Mouse (Mus musculus): ENCODE measurements around the gene Pcp2.

Gene Pcp2

DNA sequence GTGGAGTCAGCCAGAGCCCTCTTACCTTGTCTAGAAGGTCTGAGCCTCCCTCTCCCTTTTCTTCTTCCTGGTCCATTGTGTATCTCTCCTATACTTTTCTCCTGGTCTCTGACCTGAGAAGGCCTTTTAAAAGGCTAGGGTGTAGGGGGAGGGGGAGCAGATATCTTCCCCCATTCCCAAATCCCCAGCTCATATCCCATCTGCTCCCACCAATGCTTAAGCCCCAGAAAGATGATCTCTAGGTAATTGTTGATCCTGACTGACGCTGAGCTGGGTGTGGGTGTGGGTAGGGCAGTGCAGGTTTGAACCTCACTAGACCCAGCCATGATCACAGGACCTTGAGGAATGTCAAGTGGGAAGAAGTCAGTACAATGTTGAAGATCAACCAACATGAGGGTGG, at the start of gene Pcp2:
Gene Pcp2 (minus strand): TSS at position 101 of the 400 bp plus-strand sequence.
- DNase-seq = no peak

- no peak for DNase-seq
These were observed 49.3 kb upstream of the Pcp2 start for GRCm38 (mm10) chr8:3674671-3675070.

GRCm38 (mm10) chr8:3671980-3672491, 46.7 kb upstream of the Pcp2 start, which contains the start of gene Fcor:
Fcor (minus strand) TSS chr8:3672362.
- DNase-seq = peak; percentile 83 to 90

DNA sequence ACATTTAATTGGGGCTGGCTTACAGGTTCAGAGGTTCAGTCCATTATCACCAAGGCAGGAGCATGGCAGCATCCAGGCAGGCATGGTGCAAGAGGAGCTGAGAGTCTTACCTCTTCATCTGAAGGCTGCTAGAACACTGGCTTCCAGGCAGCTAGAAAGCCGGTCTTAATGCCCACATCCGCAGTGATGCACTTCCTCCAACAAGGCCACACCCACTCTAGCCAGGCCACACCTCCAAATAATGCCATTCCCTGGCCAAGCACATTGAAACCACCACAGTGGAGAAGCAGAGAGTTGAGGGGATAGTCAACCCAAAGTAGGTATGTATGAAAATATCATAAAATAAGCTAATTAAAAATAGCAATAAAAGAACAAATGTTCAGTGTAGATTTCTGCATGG, 45.0 kb upstream of the Pcp2 start:
- no peak for DNase-seq

GRCm38 (mm10) chr8:3665507-3665906, 40.2 kb upstream of the Pcp2 start, which contains the start of gene Mcemp1:
Mcemp1 (plus strand) TSS chr8:3665754.
- DNase-seq = no peak

DNA sequence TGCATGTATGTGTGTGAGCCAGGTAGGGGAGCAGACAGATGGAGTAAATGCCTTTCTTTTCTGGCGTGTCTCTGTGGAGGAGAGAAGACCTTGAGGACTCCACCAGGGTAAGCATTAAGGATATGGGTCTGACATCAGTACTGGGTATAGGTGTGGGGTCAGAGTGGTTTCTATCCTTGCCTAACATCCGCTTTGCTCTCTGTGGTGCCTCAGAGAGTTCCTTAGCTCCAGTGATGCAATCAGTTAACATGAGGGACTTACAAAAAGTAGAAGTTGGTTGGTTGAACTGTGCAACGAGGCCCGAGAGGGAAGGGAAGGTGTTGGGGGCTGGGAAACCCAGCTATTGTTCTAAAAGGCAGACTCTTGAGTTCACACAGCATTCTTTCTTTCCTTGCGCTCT, 39.1 kb upstream of the Pcp2 start:
- DNase-seq = no peak

GRCm38 (mm10) chr8:3660889-3661288, 35.5 kb upstream of the Pcp2 start:
- no peak for DNase-seq

DNA sequence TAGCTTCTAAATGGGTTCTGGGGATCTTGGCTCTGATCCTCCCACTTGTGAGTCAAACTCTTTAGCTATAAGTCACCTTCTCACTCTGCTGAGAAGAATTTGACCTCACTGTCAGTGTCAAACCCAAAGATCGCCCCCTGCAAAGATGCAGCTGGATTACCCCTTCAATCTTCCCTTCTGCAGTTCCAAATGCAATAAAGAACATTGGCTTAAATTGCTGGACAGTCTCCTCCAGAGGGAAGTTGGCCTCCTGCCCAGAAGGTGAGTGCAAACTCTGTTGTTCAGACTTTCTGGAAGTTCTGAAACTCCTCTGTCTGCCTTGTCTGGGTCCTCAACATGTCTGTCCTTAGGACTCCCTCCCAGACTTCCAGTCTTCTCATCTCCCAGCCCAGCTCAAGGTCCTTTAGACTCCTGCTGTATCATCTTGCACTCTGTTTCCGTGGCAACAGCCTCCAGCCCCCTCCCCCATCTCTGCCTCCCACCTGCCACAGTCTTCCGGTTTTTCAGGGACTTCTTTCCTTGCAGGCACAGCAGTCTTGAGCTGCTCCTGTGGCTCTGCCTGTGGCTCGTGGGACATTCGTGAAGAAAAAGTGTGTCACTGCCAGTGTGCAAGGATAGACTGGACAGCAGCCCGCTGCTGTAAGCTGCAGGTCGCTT, 31.5 kb upstream of the Pcp2 start:
- peak in 1 of 2 experiments; percentile 30 for DNase-seq

DNA sequence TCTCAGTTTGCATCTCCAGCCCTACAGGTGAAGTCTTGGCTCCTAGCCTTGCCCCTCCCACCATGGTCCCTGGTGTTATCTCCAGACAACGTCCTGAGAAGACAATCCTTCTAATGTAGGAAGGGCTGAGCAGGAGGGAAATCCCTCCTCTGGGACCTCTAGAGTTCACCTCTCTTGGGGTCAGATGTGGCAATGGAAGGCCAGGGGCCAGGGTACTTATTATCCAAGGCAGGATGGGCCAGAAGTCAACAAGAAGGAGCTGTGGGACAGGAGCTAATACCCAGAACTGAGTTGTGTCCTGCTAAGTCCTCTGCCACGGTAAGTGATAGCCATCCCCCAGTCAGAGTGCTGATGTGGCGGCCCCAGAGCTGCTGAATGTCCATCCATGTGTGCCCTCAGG, 30.2 kb upstream of the Pcp2 start, which contains the start of gene Retn:
Gene Retn (plus strand): TSS at position 245 of the 400 bp plus-strand sequence.
- no peak for DNase-seq

GRCm38 (mm10) chr8:3654726-3655508, 29.6 kb upstream of the Pcp2 start:
- DNase-seq = no peak

DNA sequence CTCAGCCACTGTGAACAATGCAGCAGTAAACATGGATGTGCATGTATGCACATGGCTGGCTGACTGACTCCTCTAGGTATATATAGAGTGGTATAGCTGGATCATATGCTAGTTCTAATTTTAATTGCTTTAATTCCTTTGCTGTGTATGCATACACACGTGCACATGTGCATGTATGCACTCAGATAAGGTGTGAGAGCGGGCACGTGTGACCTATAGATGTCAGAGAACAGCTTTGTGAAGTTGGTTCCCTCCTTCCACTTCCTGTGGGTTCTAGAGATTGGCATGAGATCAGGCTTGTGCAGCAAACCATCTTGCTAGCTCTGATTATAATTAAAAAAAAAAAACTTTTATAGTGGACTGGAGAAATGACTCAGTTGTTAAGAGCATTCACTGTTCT, 27.5 kb upstream of the Pcp2 start:
- DNase-seq = no peak

DNA sequence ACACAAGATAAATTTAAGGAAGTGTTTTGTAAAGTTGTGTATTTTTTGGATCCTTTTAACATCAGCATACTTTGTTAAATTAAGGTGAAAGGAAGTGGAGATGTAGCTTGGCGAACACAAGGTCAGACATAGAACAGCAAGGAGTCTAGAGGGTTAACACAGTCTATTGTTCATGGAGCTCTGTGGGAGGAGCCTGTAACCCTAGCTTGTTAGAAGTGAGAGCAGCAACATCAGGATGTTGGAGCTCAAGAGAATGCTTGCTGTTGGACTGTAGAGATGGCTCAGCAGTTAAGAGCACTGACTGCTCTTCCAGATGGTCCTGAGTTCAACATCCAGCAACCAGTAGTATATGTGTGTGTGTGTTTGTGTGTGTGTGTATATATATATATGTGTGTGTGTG, 23.6 kb upstream of the Pcp2 start:
- DNase-seq = no peak

- no peak for DNase-seq
These were observed 22.9 kb upstream of the Pcp2 start for GRCm38 (mm10) chr8:3648268-3648667.

GRCm38 (mm10) chr8:3647561-3647960, 22.2 kb upstream of the Pcp2 start:
- no peak for DNase-seq

DNA sequence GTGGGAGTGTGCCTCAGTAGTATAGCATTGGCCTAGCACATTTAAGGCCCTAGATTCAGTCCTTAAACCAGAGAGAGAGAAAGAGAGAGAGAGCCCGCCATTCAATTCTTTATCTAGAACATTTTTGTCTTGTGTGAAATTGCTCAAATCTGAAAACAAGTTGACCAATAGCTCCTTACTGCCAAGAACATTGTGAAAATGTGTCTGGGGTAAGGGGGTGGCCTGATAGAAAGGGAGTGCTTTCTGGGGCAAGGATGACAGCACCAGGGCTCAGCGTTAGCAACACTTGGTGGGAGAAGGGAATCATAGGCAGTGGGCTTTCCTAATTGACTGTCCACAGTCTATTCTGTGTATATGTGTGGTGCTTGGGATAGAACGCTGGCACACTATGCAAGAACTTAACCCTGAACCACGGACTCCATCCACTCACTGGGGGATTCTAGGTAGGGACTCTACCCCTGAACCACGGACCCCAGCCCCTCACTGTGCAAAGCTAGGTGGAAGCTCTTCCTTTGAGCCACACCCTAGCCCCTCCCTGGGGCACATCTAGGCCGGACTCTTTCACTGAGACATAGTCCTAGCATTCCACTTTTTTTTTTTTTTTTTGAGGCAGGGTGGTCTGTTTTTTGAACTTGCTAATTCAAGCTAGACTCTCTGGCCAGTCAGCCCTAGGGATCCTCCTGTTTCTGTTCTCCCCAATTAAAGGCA, 21.6 kb upstream of the Pcp2 start:
- no peak for DNase-seq

GRCm38 (mm10) chr8:3645804-3646203, 20.5 kb upstream of the Pcp2 start:
- DNase-seq = peak; percentile 65 to 82

DNA sequence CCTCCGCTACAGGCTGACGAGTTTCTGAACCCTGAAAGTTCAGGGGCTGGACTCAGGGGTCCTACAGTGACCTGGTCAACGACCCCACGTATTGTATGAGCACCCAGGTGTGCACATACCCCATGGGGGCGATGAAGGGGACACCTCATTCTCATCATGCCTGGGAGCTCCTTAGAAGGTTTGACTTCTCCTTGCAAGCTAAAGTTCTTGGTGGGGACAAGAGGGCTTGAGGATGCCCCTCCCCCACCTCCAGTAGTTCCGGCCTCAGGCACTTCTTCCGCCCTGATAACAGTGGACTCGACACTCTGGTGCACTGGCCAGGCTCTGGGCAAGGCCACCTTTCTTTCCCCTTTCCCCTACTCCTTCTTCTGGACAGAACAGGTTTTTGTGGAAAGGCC, 6.1 kb upstream of the Pcp2 start:
- peak; percentile 31 to 68 for DNase-seq

GRCm38 (mm10) chr8:3630647-3631477, 5.5 kb upstream of the Pcp2 start, which contains the start of gene Stxbp2:
Stxbp2 (plus strand) TSS chr8:3630955.
- DNase-seq = peak; percentile 91 to 94

DNA sequence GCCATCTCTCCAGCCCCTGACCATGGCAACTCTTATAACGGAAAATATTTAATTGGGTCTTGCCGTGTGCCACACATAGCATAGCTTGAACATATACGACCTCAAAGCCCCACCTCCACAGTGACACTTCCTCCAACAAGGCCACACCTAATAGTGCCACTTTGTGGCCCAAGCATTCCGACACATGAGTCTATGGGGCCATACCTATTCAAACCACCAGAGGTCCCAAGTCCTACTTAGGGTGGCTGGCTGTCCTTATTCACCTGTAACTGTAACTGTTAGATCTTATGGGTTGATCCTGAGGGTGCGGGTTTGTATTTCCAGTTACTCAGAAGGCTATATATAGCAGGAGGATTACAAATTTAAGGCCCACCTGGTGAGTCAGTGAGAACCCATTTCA, 2.7 kb upstream of the Pcp2 start:
- DNase-seq = peak in 1 of 2 experiments; percentile 67

- DNase-seq = no peak
These were observed 1.6 kb upstream of the Pcp2 start for GRCm38 (mm10) chr8:3626971-3627370.

GRCm38 (mm10) chr8:3622119-3622518, 3.2 kb downstream of the Pcp2 start:
- DNase-seq = no peak
